Mouse (Mus musculus) lung, adult 2 months (tissue): ENCODE measurements around the gene C9orf72.

Source experiments
- CTCF ChIP-seq: fragments of 200-500 bp; IDR thresholded peaks from 2 replicates; pipeline ENCODE4 v1.5.1; 2011; ENCODE audit warnings: mild to moderate bottlenecking, low read length, control low read depth; ENCODE audit not compliant: insufficient read depth
- POLR2A ChIP-seq: fragments of 200-500 bp; IDR thresholded peaks from 2 replicates; pipeline ENCODE4 v1.6.1; 2011; ENCODE audit warnings: low read depth, mild to moderate bottlenecking, control low read depth, low read length, borderline replicate concordance; ENCODE audit errors: extremely low read depth

GRCm38 (mm10) chr4:35228260-35228659, 2.3 kb upstream of the C9orf72 start:
- TF ChIP-seq POLR2A (no peak), CTCF (no peak)
